Mouse (Mus musculus) neural tube, embryonic 13.5 days (tissue): Measurements from ENCODE around the gene Ccl21b. TPM values are rescaled to one million over a fixed set of nuclear protein-coding genes. Genes with fewer than 3 reads are reported as not detected.
"Not testable (repeated sequence)": the region's sequence is repeated elsewhere in the genome, so short reads cannot be mapped to it uniquely, and the experiment has no call there.

Experiments
- ATAC-seq: fragments of 200-750 bp; cut with Nextera tagmentation; 2 replicates; pipeline ENCODE4 v1.8.0; 2017; ENCODE audit warnings: low read depth, mild to moderate bottlenecking, moderate TSS enrichment, moderate library complexity
- H3K27ac ChIP-seq: fragments of 300-500 bp; sonication (generic); replicated peaks from 2 replicates; pipeline ENCODE4 v1.5.1; 2015; ENCODE audit warnings: moderate library complexity, mild to moderate bottlenecking, inconsistent platforms
- H3K27me3 ChIP-seq: fragments of 300-500 bp; sonication (generic); 2 replicates; pipeline ENCODE4 v1.6.1; 2015; ENCODE audit warnings: mild to moderate bottlenecking, inconsistent platforms
- H3K36me3 ChIP-seq: fragments of 300-500 bp; sonication (generic); 2 replicates; pipeline ENCODE4 v1.6.1; 2015; ENCODE audit warnings: mild to moderate bottlenecking, inconsistent platforms
- H3K4me1 ChIP-seq: fragments of 300-500 bp; sonication (generic); replicated peaks from 2 replicates; pipeline ENCODE4 v1.6.1; 2015; ENCODE audit warnings: inconsistent platforms
- H3K4me2 ChIP-seq: fragments of 300-500 bp; sonication (generic); 2 replicates; pipeline ENCODE4 v1.6.1; 2015; ENCODE audit warnings: inconsistent platforms, mild to moderate bottlenecking, moderate library complexity
- H3K4me3 ChIP-seq: fragments of 300-500 bp; sonication (generic); 2 replicates; pipeline ENCODE4 v1.5.1; 2015; ENCODE audit warnings: mild to moderate bottlenecking, inconsistent platforms
- H3K9ac ChIP-seq: fragments of 300-500 bp; sonication (generic); 2 replicates; pipeline ENCODE4 v1.6.1; 2015; ENCODE audit warnings: moderate library complexity, mild to moderate bottlenecking, inconsistent platforms
- H3K9me3 ChIP-seq: fragments of 300-500 bp; sonication (generic); 2 replicates; pipeline ENCODE4 v1.6.1; 2016; ENCODE audit warnings: inconsistent platforms
- WGBS: fragments of 180-500 bp; shearing (Covaris S2); methylation state at CpG from one replicate; pipeline ENCODE4 v1.1.7; 2015; 5-methylcytosine and 5-hydroxymethylcytosine counted together
- polyA plus RNA-seq: library from polyadenylated mRNA; unstranded; fragments of >200 nt; fragmentation: Nextera tagmentation; extraction: Ambion mirVana; gene quantifications from 2 replicates; pipeline ENCODE4 v1.2.1, GENCODE M21; 2015

The Ccl21b gene
- not detected in 2 replicates for polyA plus RNA-seq

- not testable (repeated sequence) for H3K9me3 ChIP-seq, H3K27me3 ChIP-seq, H3K9ac ChIP-seq, H3K27ac ChIP-seq, H3K4me1 ChIP-seq, ATAC-seq, H3K4me3 ChIP-seq, H3K4me2 ChIP-seq, H3K36me3 ChIP-seq
- WGBS = no CpG with 5 or more reads among the region's 5 CpGs
Measured at GRCm38 (mm10) chr4:42255467-42255866, at the start of gene Ccl21b. Gene Ccl21b, plus strand, starts transcription at chr4:42255767.

DNA sequence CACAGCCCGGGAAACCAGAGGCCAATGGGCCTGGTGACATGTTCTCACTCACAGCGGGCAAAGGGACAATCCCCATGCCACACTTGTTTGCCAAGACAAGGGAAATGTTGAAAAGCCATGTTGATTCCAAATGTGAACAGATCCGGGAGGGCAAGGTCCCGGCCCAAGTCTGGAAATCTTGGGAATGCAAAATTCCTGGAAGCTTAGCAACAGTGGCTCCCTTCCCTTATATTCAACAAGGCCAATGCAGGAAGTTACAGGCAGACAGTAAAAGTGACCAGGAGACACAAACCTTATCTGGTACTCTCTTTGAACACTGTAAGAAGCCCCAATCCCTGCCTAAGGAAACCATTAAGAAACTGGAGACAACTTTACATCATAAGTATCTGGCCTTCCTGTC is 15.2 kb upstream of the Ccl21b start, which contains the start of gene Gm10600:
Gm10600 (plus strand) TSS at position 301 of the 400 bp plus-strand sequence.
- not testable (repeated sequence) for ATAC-seq, H3K4me3 ChIP-seq, H3K4me1 ChIP-seq, H3K4me2 ChIP-seq, H3K9me3 ChIP-seq, H3K9ac ChIP-seq, H3K27ac ChIP-seq, H3K36me3 ChIP-seq, H3K27me3 ChIP-seq
- WGBS = no CpG with 5 or more reads among the region's 4 CpGs

GRCm38 (mm10) chr4:42293967-42294366 is 38.4 kb downstream of the Ccl21b start, which contains the start of gene Gm21953:
Gene Gm21953, plus strand, starts transcription at chr4:42294267.
- WGBS = no CpG with 5 or more reads among the region's 18 CpGs
- ATAC-seq, H3K9ac ChIP-seq, H3K4me3 ChIP-seq, H3K9me3 ChIP-seq, H3K4me2 ChIP-seq, H3K36me3 ChIP-seq, H3K27me3 ChIP-seq, H3K4me1 ChIP-seq, H3K27ac ChIP-seq: not testable (repeated sequence)

Other genes starting within 250 kb of the Ccl21b start
- gene Gm21093, start 221.0 kb upstream of the Ccl21b start, polyA plus RNA-seq = not detected in 2 replicates
- not detected in 2 replicates for gene Gm3893, start 164.6 kb upstream of the Ccl21b start, polyA plus RNA-seq
- gene Gm13304, start 140.9 kb upstream of the Ccl21b start, polyA plus RNA-seq = not detected in 2 replicates
- 0.92 TPM in 1 of 2 replicates, not detected in the other for gene Gm13306, start 102.3 kb upstream of the Ccl21b start, polyA plus RNA-seq
- not detected in 2 replicates for gene Gm13305, start 87.2 kb upstream of the Ccl21b start, polyA plus RNA-seq
- not detected in 2 replicates for gene Gm10600, start 15.1 kb upstream of the Ccl21b start, polyA plus RNA-seq
- not detected in 2 replicates for gene Gm21953, start 38.5 kb downstream of the Ccl21b start, polyA plus RNA-seq
- not detected in 2 replicates for gene Fam205a3, start 62.6 kb downstream of the Ccl21b start, polyA plus RNA-seq
- gene Gm21586, start 183.6 kb downstream of the Ccl21b start, polyA plus RNA-seq = not detected in 2 replicates
- 0.18 TPM in 1 of 2 replicates, not detected in the other for gene Gm2163, start 211.0 kb downstream of the Ccl21b start, polyA plus RNA-seq